In genomic region chr17:47949441-47949840, GRCm38 (mm10) we compare ENCODE assay signal across 13 mouse cellular contexts.
"Had no signal": no experiment of that assay in that cellular context is flagged by ENCODE, and none has a peak within 500 bp of the region (broad histone marks: within the 10 kb centered on the region; RNA-seq: fewer than 3 reads in every experiment).

No protein-coding gene starts in this region.

- DNase-seq: lung, adult 18-20 months; lung, embryonic 14.5 days; lung, postnatal 10 days; lung, postnatal 4 days; midbrain, embryonic 14.5 days; retina, postnatal 1 day; right cerebral cortex, adult 18-20 months; right cerebral cortex, postnatal 25 days; right cerebral cortex, postnatal 4 days; spleen, adult 18-20 months; thymus, adult 18-20 months; thymus, postnatal 14 days; thymus, postnatal 36 days had no signal
